Mouse (Mus musculus) heart, postnatal 10 days (tissue): ENCODE results near the gene Zfp51. TPM values are rescaled to one million over a fixed set of nuclear protein-coding genes. Genes with fewer than 3 reads are reported as not detected.
A peak's percentile ranks its signal among the peaks of the same experiment; 100 is the strongest.

Source experiments
- DNase-seq, 2 experiments: peaks; one replicate each; pipeline ENCODE4 v3.0.0; 2021
- intact Hi-C: fragments of 180-260 bp; cut with DNase I; formaldehyde crosslinking; loops from one replicate; pipeline ENCODE4 v1.15.1; 2025
- total RNA-seq, 2 experiments: library from RNA; stranded (reverse); gene quantifications; 2 replicates each; pipeline ENCODE4 v1.2.3; 2021

Gene Zfp51
- total RNA-seq, 2 experiments from 2014 or later: 6.3 to 6.8 TPM

DNA sequence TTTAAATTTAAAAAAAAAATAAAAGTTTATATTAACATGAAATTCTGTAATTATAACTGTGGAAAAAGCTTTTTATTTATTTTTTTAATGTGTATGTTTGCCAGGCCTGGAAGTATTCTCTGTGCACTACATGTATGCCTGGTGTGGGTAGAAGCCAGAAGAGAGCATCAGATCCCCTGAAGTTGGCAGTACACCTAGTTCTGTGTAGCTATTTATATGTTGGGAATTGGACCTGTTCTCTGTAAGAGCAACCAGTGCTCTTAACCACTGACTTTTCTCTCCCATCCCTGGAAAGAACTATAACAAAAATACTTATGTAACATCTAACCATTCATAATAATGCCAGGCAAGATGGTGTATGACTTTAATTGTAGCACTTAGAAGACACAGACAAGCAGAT, 59.6 kb downstream of the Zfp51 start:
- peak in 1 of 2 experiments; percentile 50 for DNase-seq
- intact Hi-C loops: loop anchor here (10.0 kb wide), 1 partner anchor 85 kb away; the partner anchor contains the start of gene Zfp54

Other genes starting within 250 kb of the Zfp51 start
- gene Vmn1r234, start 224.3 kb upstream of the Zfp51 start, total RNA-seq: not detected
- not detected for gene Vmn1r235, start 194.0 kb upstream of the Zfp51 start, total RNA-seq
- gene Vmn1r236, start 167.4 kb upstream of the Zfp51 start, total RNA-seq: not detected
- not detected for gene Vmn1r237, start 138.5 kb upstream of the Zfp51 start, total RNA-seq
- gene Zfp677, start 66.6 kb upstream of the Zfp51 start, total RNA-seq: 1 to 10 TPM in 1 of 2 experiments, under 1 TPM in 1; 0.98 to 1.0 TPM
- 1 to 10 TPM; 1.2 to 1.3 TPM for gene Zfp54, start 27.1 kb upstream of the Zfp51 start, total RNA-seq
- 1 to 10 TPM; 2.5 to 2.9 TPM for gene Zfp53, start 38.6 kb downstream of the Zfp51 start, total RNA-seq
- gene Zfp52, start 85.2 kb downstream of the Zfp51 start, total RNA-seq: 1 to 10 TPM; 6.4 to 7.2 TPM
- gene Zfp948, start 116.6 kb downstream of the Zfp51 start, total RNA-seq: 1 to 10 TPM; 6.8 to 7.1 TPM
- 1 to 10 TPM; 2.7 to 3.5 TPM for gene Zfp983, start 200.2 kb downstream of the Zfp51 start, total RNA-seq
- gene Gm10226, start 241.5 kb downstream of the Zfp51 start, total RNA-seq: 1 to 10 TPM; 2.0 to 2.2 TPM